Mouse (Mus musculus): ENCODE results near the gene Ank2.

Ank2 gene

GRCm38 (mm10) chr3:127242234-127242810 is 256.8 kb downstream of the Ank2 start:
- DNase-seq (ENCODE audit: low read depth, low spot score): no peak

GRCm38 (mm10) chr3:127235271-127235670 is 263.9 kb downstream of the Ank2 start:
- DNase-seq (ENCODE audit: low read depth, low spot score): no peak

GRCm38 (mm10) chr3:127225799-127226730 is 273.1 kb downstream of the Ank2 start:
- no peak for DNase-seq (ENCODE audit: low read depth, low spot score)

GRCm38 (mm10) chr3:127225167-127225798 is 273.9 kb downstream of the Ank2 start:
- DNase-seq (ENCODE audit: low read depth, low spot score): no peak

- no peak for DNase-seq (ENCODE audit: low read depth, low spot score)
These were observed 274.6 kb downstream of the Ank2 start for GRCm38 (mm10) chr3:127224315-127225166.

GRCm38 (mm10) chr3:127222086-127222485 is 277.1 kb downstream of the Ank2 start:
- DNase-seq (ENCODE audit: low read depth, low spot score): no peak

- DNase-seq (ENCODE audit: low read depth, low spot score): no peak
These were observed 278.3 kb downstream of the Ank2 start for GRCm38 (mm10) chr3:127220859-127221258.

GRCm38 (mm10) chr3:127213534-127213933 is 285.6 kb downstream of the Ank2 start:
- DNase-seq (ENCODE audit: low read depth, low spot score): no peak

GRCm38 (mm10) chr3:127211119-127211518 is 288.0 kb downstream of the Ank2 start:
- no peak for DNase-seq (ENCODE audit: low read depth, low spot score)

- DNase-seq (ENCODE audit: low read depth, low spot score): no peak
These were observed 288.6 kb downstream of the Ank2 start for GRCm38 (mm10) chr3:127210552-127210951.

- DNase-seq (ENCODE audit: low read depth, low spot score): no peak
These were observed 290.3 kb downstream of the Ank2 start for GRCm38 (mm10) chr3:127208871-127209270.

GRCm38 (mm10) chr3:127205883-127206434 is 293.2 kb downstream of the Ank2 start:
- no peak for DNase-seq (ENCODE audit: low read depth, low spot score)

- no peak for DNase-seq (ENCODE audit: low read depth, low spot score)
These were observed 296.6 kb downstream of the Ank2 start for GRCm38 (mm10) chr3:127202484-127203115.

- DNase-seq (ENCODE audit: low read depth, low spot score): no peak
These were observed 298.4 kb downstream of the Ank2 start for GRCm38 (mm10) chr3:127200789-127201188.

GRCm38 (mm10) chr3:127199112-127199665 is 300.0 kb downstream of the Ank2 start:
- no peak for DNase-seq (ENCODE audit: low read depth, low spot score)

- no peak for DNase-seq (ENCODE audit: low read depth, low spot score)
These were observed 300.5 kb downstream of the Ank2 start for GRCm38 (mm10) chr3:127198656-127199055.

- DNase-seq (ENCODE audit: low read depth, low spot score): no peak
These were observed 310.4 kb downstream of the Ank2 start for GRCm38 (mm10) chr3:127188789-127189128.

GRCm38 (mm10) chr3:127188086-127188788 is 310.9 kb downstream of the Ank2 start:
- no peak for DNase-seq (ENCODE audit: low read depth, low spot score)

- DNase-seq (ENCODE audit: low read depth, low spot score): no peak
These were observed 312.1 kb downstream of the Ank2 start for GRCm38 (mm10) chr3:127187081-127187480.

- DNase-seq (ENCODE audit: low read depth, low spot score): no peak
These were observed 312.9 kb downstream of the Ank2 start for GRCm38 (mm10) chr3:127186239-127186638.
